Mouse (Mus musculus) spleen, postnatal 4 days (tissue): ENCODE measurements around the gene Phldb3.
"Not testable (repeated sequence)": the region's sequence is repeated elsewhere in the genome, so short reads cannot be mapped to it uniquely, and the experiment has no call there.

Experiments used
- DNase-seq, 2 experiments: peaks; one replicate each; pipeline ENCODE4 v3.0.0; 2022; ENCODE audit warnings: low spot score in 2 of 2

Gene Phldb3

GRCm38 (mm10) chr7:24594309-24594803 lies 16.2 kb upstream of the Phldb3 start:
- DNase-seq, result peak in 1 of 2 experiments; percentile 65

- DNase-seq, result no peak
Measured at GRCm38 (mm10) chr7:24595464-24595863, 15.1 kb upstream of the Phldb3 start.

- DNase-seq, result no peak
Measured at GRCm38 (mm10) chr7:24598121-24598520, 12.4 kb upstream of the Phldb3 start.

GRCm38 (mm10) chr7:24599211-24600067 lies 11.1 kb upstream of the Phldb3 start:
- no peak for DNase-seq

GRCm38 (mm10) chr7:24600941-24601597 lies 9.5 kb upstream of the Phldb3 start:
- DNase-seq, result peak; percentile 91 to 98

GRCm38 (mm10) chr7:24605561-24605960 lies 5.0 kb upstream of the Phldb3 start:
- no peak for DNase-seq

- no peak for DNase-seq
Measured at GRCm38 (mm10) chr7:24606046-24606445, 4.5 kb upstream of the Phldb3 start.

- DNase-seq, result peak in 1 of 2 experiments; percentile 64
Measured at GRCm38 (mm10) chr7:24608017-24608416, 2.5 kb upstream of the Phldb3 start.

GRCm38 (mm10) chr7:24608561-24608960 lies 2.0 kb upstream of the Phldb3 start:
- no peak for DNase-seq

- DNase-seq, result peak; percentile 95 to 97
Measured at GRCm38 (mm10) chr7:24610879-24611494, 424 bp downstream of the Phldb3 start.

- DNase-seq, result no peak
Measured at GRCm38 (mm10) chr7:24611709-24612108, 1.1 kb downstream of the Phldb3 start.

GRCm38 (mm10) chr7:24612308-24612910 lies 1.8 kb downstream of the Phldb3 start:
- no peak for DNase-seq

GRCm38 (mm10) chr7:24614816-24615215 lies 4.3 kb downstream of the Phldb3 start:
- no peak for DNase-seq

- no peak for DNase-seq
Measured at GRCm38 (mm10) chr7:24617763-24618162, 7.2 kb downstream of the Phldb3 start.

- not testable (repeated sequence) for DNase-seq
Measured at GRCm38 (mm10) chr7:24618374-24618773, 7.8 kb downstream of the Phldb3 start.

GRCm38 (mm10) chr7:24619671-24620397 lies 9.3 kb downstream of the Phldb3 start:
- DNase-seq, result no peak

GRCm38 (mm10) chr7:24621193-24621592 lies 10.6 kb downstream of the Phldb3 start:
- DNase-seq, result no peak

GRCm38 (mm10) chr7:24622967-24623366 lies 12.4 kb downstream of the Phldb3 start:
- DNase-seq, result no peak

- peak; percentile 84 to 88 for DNase-seq
Measured at GRCm38 (mm10) chr7:24628685-24629610, 18.4 kb downstream of the Phldb3 start.

- DNase-seq, result no peak
Measured at GRCm38 (mm10) chr7:24629672-24630071, 19.1 kb downstream of the Phldb3 start.
